Mouse (Mus musculus): ENCODE measurements around the gene Hhatl.

- TF ChIP-seq CTCF (IDR thresholded peaks at IDR 0.05; ENCODE audit: extremely low read depth, insufficient read length, insufficient replicate concordance, low read depth, low read length) (no peak), POLR2A (IDR thresholded peaks at IDR 0.05; ENCODE audit: low read depth, low read length) (no peak)
Observed at GRCm38 (mm10) chr9:121839622-121839965, 47.3 kb upstream of the Hhatl start.

Data from small intestine, adult 2 months (tissue).